Mouse (Mus musculus) forebrain, embryonic 15.5 days (tissue): ENCODE measurements at regions not wholly inside any gene's neighbourhood (a gene's known extent, or its start where the extent isn't known, plus 50 kb on each side); places are given as distances from the start of the nearest gene placed in this dataset.

Source experiments
- ATAC-seq: fragments of 200-750 bp; cut with Nextera tagmentation; replicated peaks from 2 replicates; pipeline ENCODE4 v1.8.0; 2017; ENCODE audit warnings: mild to moderate bottlenecking, moderate TSS enrichment, moderate library complexity
- H3K27ac ChIP-seq: fragments of 300-500 bp; sonication (generic); replicated peaks from 2 replicates; pipeline ENCODE4 v1.5.1; 2015; ENCODE audit warnings: mild to moderate bottlenecking, inconsistent platforms
- H3K27me3 ChIP-seq: fragments of 300-500 bp; sonication (generic); 2 replicates; pipeline ENCODE4 v1.6.1; 2015; ENCODE audit warnings: inconsistent platforms
- H3K36me3 ChIP-seq: fragments of 300-500 bp; sonication (generic); 2 replicates; pipeline ENCODE4 v1.6.1; 2015; ENCODE audit warnings: mild to moderate bottlenecking, inconsistent platforms
- H3K4me1 ChIP-seq: fragments of 300-500 bp; sonication (generic); 2 replicates; pipeline ENCODE4 v1.6.1; 2015; ENCODE audit warnings: inconsistent platforms
- H3K4me2 ChIP-seq: fragments of 300-500 bp; sonication (generic); replicated peaks from 2 replicates; pipeline ENCODE4 v1.6.1; 2015; ENCODE audit warnings: mild to moderate bottlenecking, inconsistent platforms
- H3K4me3 ChIP-seq: fragments of 300-500 bp; sonication (generic); 2 replicates; pipeline ENCODE4 v1.5.1; 2015; ENCODE audit warnings: mild to moderate bottlenecking, inconsistent platforms
- H3K9ac ChIP-seq: fragments of 300-500 bp; sonication (generic); replicated peaks from 2 replicates; pipeline ENCODE4 v1.6.1; 2015; ENCODE audit warnings: mild to moderate bottlenecking, inconsistent platforms
- H3K9me3 ChIP-seq: fragments of 300-500 bp; sonication (generic); 2 replicates; pipeline ENCODE4 v1.6.1; 2016; ENCODE audit warnings: inconsistent platforms
- WGBS: fragments of 180-500 bp; shearing (Covaris S2); methylation state at CpG from one replicate; pipeline ENCODE4 v1.1.7; 2015; ENCODE audit warnings: mixed read lengths; 5-methylcytosine and 5-hydroxymethylcytosine counted together

DNA sequence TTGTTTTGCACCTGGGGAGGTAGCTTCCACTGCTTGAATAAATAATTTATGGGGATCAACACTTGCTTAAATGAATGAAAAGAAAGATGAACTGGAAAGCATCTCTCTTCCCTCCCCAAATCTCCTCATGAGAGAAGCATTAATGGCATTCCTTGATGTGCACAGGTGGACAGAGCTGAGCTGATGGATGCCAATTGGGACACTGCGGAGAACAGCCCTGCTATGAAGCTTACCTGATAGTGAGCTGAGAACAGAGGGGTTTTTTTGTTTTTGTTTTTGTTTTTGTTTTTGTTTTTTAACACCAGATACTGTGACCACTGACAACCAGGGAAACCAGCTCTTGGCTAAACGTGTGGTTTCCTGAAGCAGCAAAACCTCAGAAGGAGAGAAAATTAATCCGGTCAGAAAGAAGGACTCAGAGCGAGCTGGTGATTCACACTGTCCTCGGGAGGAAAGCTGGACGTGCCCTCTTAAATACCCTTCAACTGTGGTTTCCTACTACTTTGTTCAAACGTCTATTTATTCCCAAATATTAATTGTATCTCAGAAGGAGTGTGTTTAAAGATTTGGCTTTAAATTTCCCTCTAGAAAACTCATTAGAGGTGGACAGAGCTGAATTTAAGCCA is 128.0 kb upstream of the Zfand5 start:
- 44% methylated on average over 7 of the region's 7 CpGs for WGBS
- Histone ChIP-seq H3K4me3 (no peak overlapping the region), H3K4me1 (0 out of 2 replicates have a peak, but pooled peaks cover 3% of the 10 kb centered on the region), H3K9me3 (no peaks in the 10 kb centered on the region), H3K27me3 (no peaks in the 10 kb centered on the region), H3K27ac (no peak overlapping the region), H3K36me3 (no peaks in the 10 kb centered on the region), H3K9ac (no peak overlapping the region), H3K4me2 (no peak overlapping the region)
- ATAC-seq: no peak

GRCm38 (mm10) chr19:21140456-21140855 is 131.6 kb upstream of the Zfand5 start:
- no peak for ATAC-seq
- WGBS: 77% methylated on average over 3 of the region's 3 CpGs
- Histone ChIP-seq H3K4me1 (peaks cover 14% of the 10 kb centered on the region), H3K9ac (no peak overlapping the region), H3K27me3 (no peaks in the 10 kb centered on the region), H3K4me3 (no peak overlapping the region), H3K27ac (no peak overlapping the region), H3K36me3 (no peaks in the 10 kb centered on the region), H3K9me3 (no peaks in the 10 kb centered on the region), H3K4me2 (no peak overlapping the region)

DNA sequence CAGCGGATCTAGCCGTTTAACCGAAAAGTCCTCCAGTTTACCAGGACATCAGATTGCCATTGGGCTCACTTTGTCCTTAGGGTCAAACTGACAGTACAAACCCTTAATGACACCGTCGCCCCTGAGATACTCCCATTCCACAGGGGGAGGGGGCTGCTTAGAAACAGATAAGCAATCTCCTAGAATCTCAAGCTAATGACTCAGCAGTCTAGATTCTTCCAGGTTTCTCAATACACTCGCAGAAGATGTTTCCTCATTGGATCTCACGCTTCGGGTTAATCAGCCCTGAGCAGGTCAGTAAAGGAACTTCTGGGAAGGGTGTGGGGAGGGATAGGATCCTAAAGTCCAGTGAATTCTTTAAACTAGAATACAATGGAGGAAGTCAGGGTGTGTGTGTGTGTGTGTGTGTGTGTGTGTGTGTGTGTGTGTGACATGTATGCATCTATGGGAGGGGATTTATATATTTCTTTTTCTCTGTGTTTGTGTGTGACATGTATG is 133.0 kb upstream of the Zfand5 start:
- no peaks in the 10 kb centered on the region for H3K27me3 ChIP-seq
- no peak overlapping the region for H3K27ac ChIP-seq
- H3K4me2 ChIP-seq: no peak overlapping the region
- peaks cover 17% of the 10 kb centered on the region for H3K4me1 ChIP-seq
- H3K9ac ChIP-seq: no peak overlapping the region
- no peaks in the 10 kb centered on the region for H3K36me3 ChIP-seq
- H3K4me3 ChIP-seq: no peak overlapping the region
- 89% methylated on average over 8 of the region's 8 CpGs for WGBS
- ATAC-seq: no peak
- no peaks in the 10 kb centered on the region for H3K9me3 ChIP-seq

DNA sequence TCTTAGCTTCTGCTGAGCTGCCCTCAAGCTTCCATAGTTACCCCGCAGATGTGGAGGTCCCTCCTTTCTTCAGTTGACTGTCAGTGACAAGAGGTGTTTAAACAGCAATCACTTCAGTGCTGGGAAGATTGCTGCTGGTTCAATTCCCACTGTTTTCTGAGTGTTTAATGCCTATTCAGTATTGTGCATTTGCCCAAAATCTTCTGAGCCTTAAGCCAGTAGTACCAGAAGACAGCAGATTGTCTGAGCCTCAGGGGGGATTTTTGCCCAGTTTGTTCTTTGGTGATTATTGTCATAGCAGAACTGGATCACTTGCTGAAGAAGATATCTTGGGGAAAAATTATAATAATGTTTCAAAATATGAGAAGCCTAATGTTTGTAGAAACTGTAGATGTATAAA is 135.3 kb upstream of the Zfand5 start:
- no peak for ATAC-seq
- no peaks in the 10 kb centered on the region for H3K27me3 ChIP-seq
- H3K4me3 ChIP-seq: no peak overlapping the region
- peaks cover 17% of the 10 kb centered on the region for H3K4me1 ChIP-seq
- no peak overlapping the region for H3K9ac ChIP-seq
- H3K27ac ChIP-seq: no peak overlapping the region
- no peak overlapping the region for H3K4me2 ChIP-seq
- H3K36me3 ChIP-seq: no peaks in the 10 kb centered on the region
- no peaks in the 10 kb centered on the region for H3K9me3 ChIP-seq
- WGBS: 73% methylated on average over 1 of the region's 1 CpGs

DNA sequence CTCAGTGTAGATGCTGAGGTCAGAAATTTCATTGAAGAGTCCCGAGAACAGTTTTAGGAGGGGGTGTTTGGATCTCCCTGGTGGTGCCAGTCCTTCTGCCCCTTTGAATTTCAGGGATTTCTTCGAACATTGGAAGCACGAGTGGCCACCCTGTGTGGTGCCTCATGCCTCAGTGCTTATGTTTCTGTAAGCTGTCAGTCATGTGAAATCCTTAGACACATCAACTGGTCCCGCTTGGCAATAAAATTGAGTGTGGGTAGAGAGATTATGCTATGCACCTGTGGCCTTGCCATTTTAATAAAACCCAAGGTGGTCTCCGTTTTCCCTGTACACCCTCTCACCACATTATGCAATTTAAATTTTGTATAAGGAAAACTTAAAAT is 136.1 kb upstream of the Zfand5 start:
- peak; percentile 63 for ATAC-seq
- H3K9ac ChIP-seq: no peak overlapping the region
- WGBS: 21% methylated on average over 5 of the region's 5 CpGs
- no peaks in the 10 kb centered on the region for H3K27me3 ChIP-seq
- no peak overlapping the region for H3K4me3 ChIP-seq
- peaks cover 17% of the 10 kb centered on the region for H3K4me1 ChIP-seq
- no peaks in the 10 kb centered on the region for H3K36me3 ChIP-seq
- H3K27ac ChIP-seq: no peak overlapping the region
- no peak overlapping the region for H3K4me2 ChIP-seq
- H3K9me3 ChIP-seq: no peaks in the 10 kb centered on the region

- Histone ChIP-seq H3K36me3 (no peaks in the 10 kb centered on the region), H3K9me3 (no peaks in the 10 kb centered on the region), H3K4me2 (no peak overlapping the region), H3K4me3 (no peak overlapping the region), H3K27ac (no peak overlapping the region; the same call in 1 of the 2 replicates), H3K9ac (no peak overlapping the region), H3K4me1 (peaks cover 17% of the 10 kb centered on the region), H3K27me3 (no peaks in the 10 kb centered on the region)
- ATAC-seq: peak; percentile 53
- WGBS: 17% methylated on average over 6 of the region's 6 CpGs
Measured at GRCm38 (mm10) chr19:21135297-21135997, 136.6 kb upstream of the Zfand5 start.

DNA sequence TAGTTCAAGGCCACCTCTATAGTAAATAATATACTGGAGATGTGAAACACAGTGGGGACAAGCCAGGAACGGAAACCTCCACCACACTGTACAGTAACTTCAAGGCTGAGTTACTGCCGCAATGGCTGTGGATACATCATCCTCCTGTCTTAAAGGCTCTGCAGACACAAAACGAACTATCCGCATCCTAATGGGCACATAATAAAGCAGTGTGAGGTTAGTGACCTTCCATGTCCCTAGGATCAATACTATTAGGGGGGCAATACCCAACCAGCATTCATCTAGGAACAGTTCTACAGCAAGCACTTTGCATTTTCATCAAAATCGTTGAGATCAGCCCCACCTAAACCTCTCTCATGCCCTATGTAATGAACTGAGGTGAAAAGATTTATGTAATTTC is 142.4 kb upstream of the Zfand5 start:
- H3K9ac ChIP-seq: no peak overlapping the region
- H3K4me1 ChIP-seq: no peaks in the 10 kb centered on the region
- no peaks in the 10 kb centered on the region for H3K36me3 ChIP-seq
- H3K27ac ChIP-seq: no peak overlapping the region
- 92% methylated on average over 5 of the region's 5 CpGs for WGBS
- no peak overlapping the region for H3K4me2 ChIP-seq
- H3K9me3 ChIP-seq: no peaks in the 10 kb centered on the region
- no peak overlapping the region for H3K4me3 ChIP-seq
- H3K27me3 ChIP-seq: no peaks in the 10 kb centered on the region
- no peak for ATAC-seq

- WGBS: 94% methylated on average over 8 of the region's 8 CpGs
- Histone ChIP-seq H3K4me1 (no peaks in the 10 kb centered on the region), H3K27ac (no peak overlapping the region), H3K27me3 (no peaks in the 10 kb centered on the region), H3K4me3 (no peak overlapping the region), H3K36me3 (no peaks in the 10 kb centered on the region), H3K9ac (no peak overlapping the region), H3K4me2 (no peak overlapping the region), H3K9me3 (no peaks in the 10 kb centered on the region)
- ATAC-seq: no peak
Measured at GRCm38 (mm10) chr19:21127079-21127745, 144.9 kb upstream of the Zfand5 start.

DNA sequence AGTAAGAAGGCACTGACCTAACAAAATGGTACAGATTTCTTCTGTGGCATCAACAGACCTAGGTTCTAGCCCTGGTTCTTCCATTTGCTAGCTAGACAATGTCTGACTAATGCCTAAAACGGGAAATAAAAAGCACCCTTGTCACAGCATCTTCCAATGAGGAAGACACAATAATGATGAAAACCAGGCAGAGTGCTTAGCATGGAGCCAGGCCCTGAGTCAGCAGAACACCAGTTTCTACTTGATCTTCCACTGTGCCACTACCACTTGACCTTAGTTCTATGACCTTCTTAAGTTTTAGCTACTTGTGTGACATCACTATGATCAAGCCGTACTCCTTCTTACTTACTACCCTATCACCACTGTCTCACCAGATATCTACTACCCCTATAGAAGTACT is 145.4 kb upstream of the Zfand5 start:
- H3K4me2 ChIP-seq: no peak overlapping the region
- no peak overlapping the region for H3K9ac ChIP-seq
- no peaks in the 10 kb centered on the region for H3K36me3 ChIP-seq
- no peaks in the 10 kb centered on the region for H3K27me3 ChIP-seq
- H3K27ac ChIP-seq: no peak overlapping the region
- no peak for ATAC-seq
- H3K9me3 ChIP-seq: no peaks in the 10 kb centered on the region
- H3K4me1 ChIP-seq: no peaks in the 10 kb centered on the region
- WGBS: 92% methylated on average over 2 of the region's 2 CpGs
- no peak overlapping the region for H3K4me3 ChIP-seq

GRCm38 (mm10) chr19:21119477-21119876 is 152.6 kb upstream of the Zfand5 start:
- Histone ChIP-seq H3K36me3 (no peaks in the 10 kb centered on the region), H3K27ac (no peak overlapping the region), H3K4me2 (no peak overlapping the region), H3K9me3 (no peaks in the 10 kb centered on the region), H3K27me3 (no peaks in the 10 kb centered on the region), H3K9ac (no peak overlapping the region), H3K4me3 (no peak overlapping the region), H3K4me1 (no peaks in the 10 kb centered on the region)
- 64% methylated on average over 6 of the region's 6 CpGs for WGBS
- ATAC-seq: no peak

- 77% methylated on average over 4 of the region's 4 CpGs for WGBS
- no peak overlapping the region for H3K4me2 ChIP-seq
- no peak for ATAC-seq
- no peaks in the 10 kb centered on the region for H3K27me3 ChIP-seq
- H3K36me3 ChIP-seq: no peaks in the 10 kb centered on the region
- H3K4me3 ChIP-seq: no peak overlapping the region
- no peaks in the 10 kb centered on the region for H3K4me1 ChIP-seq
- no peaks in the 10 kb centered on the region for H3K9me3 ChIP-seq
- no peak overlapping the region for H3K27ac ChIP-seq
- H3K9ac ChIP-seq: no peak overlapping the region
Measured at GRCm38 (mm10) chr19:21118782-21119181, 153.3 kb upstream of the Zfand5 start.

GRCm38 (mm10) chr19:21115693-21116092 is 156.4 kb upstream of the Zfand5 start:
- H3K4me3 ChIP-seq: no peak overlapping the region
- H3K9me3 ChIP-seq: no peaks in the 10 kb centered on the region
- no peaks in the 10 kb centered on the region for H3K4me1 ChIP-seq
- no peak overlapping the region for H3K27ac ChIP-seq
- H3K9ac ChIP-seq: no peak overlapping the region
- no peaks in the 10 kb centered on the region for H3K27me3 ChIP-seq
- no peak overlapping the region for H3K4me2 ChIP-seq
- 89% methylated on average over 2 of the region's 2 CpGs for WGBS
- H3K36me3 ChIP-seq: no peaks in the 10 kb centered on the region
- no peak for ATAC-seq
